Mouse (Mus musculus) E14TG2a.4 (cell line): ENCODE results near the gene Fscn2.

Source experiments
- CTCF ChIP-seq: conservative IDR thresholded peaks from 2 replicates; pipeline ENCODE4 v1.5.1; 2014; ENCODE audit warnings: low read length
- POU5F1 ChIP-seq: IDR thresholded peaks from 2 replicates; pipeline ENCODE4 v1.6.1; 2014; ENCODE audit warnings: low read length, borderline replicate concordance

DNA sequence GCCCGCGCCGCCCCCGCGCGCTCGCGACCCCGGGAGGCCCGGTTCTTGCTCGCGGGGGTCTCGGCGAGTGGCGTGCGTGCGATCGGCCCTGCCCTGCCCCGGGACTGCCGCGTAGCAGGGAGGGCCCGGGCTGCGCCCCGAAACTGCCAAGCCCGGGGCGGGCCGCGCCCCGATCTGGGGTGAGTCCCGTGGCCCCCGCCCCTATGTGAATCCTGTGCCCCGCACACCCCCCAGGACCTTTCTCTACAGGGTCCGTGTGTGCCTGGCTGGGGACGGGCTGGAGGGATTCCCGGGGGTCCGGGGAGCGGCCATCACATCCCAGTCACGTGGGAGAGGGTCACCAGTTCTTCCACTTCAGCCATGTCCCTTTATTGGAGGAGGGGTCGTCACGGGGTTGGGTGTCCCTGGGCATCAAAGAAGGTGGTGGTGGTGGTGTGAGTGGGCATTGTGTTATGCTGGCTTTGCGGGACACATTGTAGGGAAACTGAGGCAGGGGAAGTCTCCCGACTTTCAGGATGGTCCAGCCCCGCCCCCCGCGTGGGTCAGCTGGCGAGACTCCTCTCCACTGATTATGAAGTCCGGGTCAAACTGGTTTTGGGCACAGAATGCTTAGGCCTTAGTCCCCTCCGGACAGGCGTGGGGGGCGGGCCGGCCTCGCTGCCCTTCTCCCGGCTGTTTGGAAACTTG is 12.5 kb upstream of the Fscn2 start:
- no peak for TF ChIP-seq CTCF
- TF ChIP-seq POU5F1 = no peak
